Mouse (Mus musculus) layer of hippocampus, adult 2 months (tissue): ENCODE results near the gene Treml2. TPM values are rescaled to one million over a fixed set of nuclear protein-coding genes. Genes with fewer than 3 reads are reported as not detected.

Experiments
- DNase-seq, 2 experiments: peaks; one replicate each; pipeline ENCODE4 v3.0.0; 2022; ENCODE audit warnings: low spot score in 2 of 2
- H3K27ac ChIP-seq: fragments of 200-600 bp; 2 replicates; pipeline ENCODE4 v1.8.1; 2022
- H3K4me3 ChIP-seq: fragments of 200-600 bp; 2 replicates; pipeline ENCODE4 v1.8.1; 2022; ENCODE audit warnings: mild to moderate bottlenecking
- CTCF ChIP-seq: fragments of 200-600 bp; conservative IDR thresholded peaks from 2 replicates; pipeline ENCODE4 v1.8.1; 2022; ENCODE audit warnings: antibody characterized with exemption, mild to moderate bottlenecking, moderate library complexity
- total RNA-seq, 2 experiments: library from RNA; stranded (reverse); gene quantifications; 2 replicates each; pipeline ENCODE4 v1.2.3; 2021

Gene Treml2
- total RNA-seq, 2 experiments from 2014 or later: 0.25 to 0.36 TPM

DNA sequence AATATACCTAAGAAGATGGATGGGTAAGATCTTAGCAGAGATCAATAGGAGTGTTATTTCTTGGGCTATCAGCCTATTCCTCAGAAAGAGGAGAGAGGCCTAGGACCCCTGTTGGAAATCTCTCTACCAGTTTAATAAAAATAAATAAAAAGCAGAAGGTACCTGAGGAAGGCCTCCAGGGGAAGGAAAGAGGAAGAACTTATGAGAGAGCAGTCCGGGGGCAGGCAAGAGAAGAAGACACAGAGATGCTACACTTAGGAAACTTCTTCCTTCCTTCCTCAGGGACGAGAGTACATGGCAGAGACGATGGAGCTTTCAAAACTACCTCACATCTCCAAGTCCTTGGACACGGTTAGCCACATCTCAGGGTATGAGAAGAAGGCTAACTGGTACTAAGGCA, 25.2 kb upstream of the Treml2 start:
- TF ChIP-seq CTCF: no peak
- no peak overlapping the region for H3K27ac ChIP-seq
- H3K4me3 ChIP-seq: no peak overlapping the region
- DNase-seq: no peak

DNA sequence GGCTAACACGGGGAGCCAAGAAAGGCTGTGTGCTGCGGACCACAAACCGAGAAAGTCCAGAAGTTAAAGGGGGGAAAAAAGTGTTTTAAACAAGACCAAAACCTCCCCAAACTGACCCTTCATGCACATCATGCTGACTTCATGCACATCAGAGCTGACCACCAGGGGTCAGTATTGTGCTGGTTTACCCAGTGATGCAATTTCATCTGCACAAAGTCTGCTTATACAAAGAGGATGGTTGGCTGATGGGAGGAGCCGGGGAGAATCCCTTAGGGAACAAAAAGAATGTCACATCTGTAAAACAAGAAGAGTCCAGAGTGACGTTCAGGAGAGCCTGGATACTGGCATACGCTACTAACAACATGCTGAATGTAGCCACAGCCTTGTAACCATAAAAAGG, 24.4 kb upstream of the Treml2 start:
- H3K4me3 ChIP-seq: no peak overlapping the region
- TF ChIP-seq CTCF: peak; percentile 92

GRCm38 (mm10) chr17:48275736-48276135, 23.6 kb upstream of the Treml2 start:
- H3K4me3 ChIP-seq: no peak overlapping the region
- H3K27ac ChIP-seq: no peak overlapping the region
- TF ChIP-seq CTCF: no peak
- DNase-seq: no peak

More for the DNA sequence above, 24.4 kb upstream of the Treml2 start:
- DNase-seq: peak; percentile 71 to 85
- H3K27ac ChIP-seq: no peak overlapping the region

- no peak for DNase-seq
- Histone ChIP-seq H3K27ac (no peak overlapping the region), H3K4me3 (no peak overlapping the region)
- TF ChIP-seq CTCF: no peak
Observed at GRCm38 (mm10) chr17:48278381-48278780, 20.9 kb upstream of the Treml2 start.

- Histone ChIP-seq H3K27ac (no peak overlapping the region), H3K4me3 (no peak overlapping the region)
- DNase-seq: no peak
- no peak for TF ChIP-seq CTCF
Observed at GRCm38 (mm10) chr17:48279002-48279401, 20.3 kb upstream of the Treml2 start.

DNA sequence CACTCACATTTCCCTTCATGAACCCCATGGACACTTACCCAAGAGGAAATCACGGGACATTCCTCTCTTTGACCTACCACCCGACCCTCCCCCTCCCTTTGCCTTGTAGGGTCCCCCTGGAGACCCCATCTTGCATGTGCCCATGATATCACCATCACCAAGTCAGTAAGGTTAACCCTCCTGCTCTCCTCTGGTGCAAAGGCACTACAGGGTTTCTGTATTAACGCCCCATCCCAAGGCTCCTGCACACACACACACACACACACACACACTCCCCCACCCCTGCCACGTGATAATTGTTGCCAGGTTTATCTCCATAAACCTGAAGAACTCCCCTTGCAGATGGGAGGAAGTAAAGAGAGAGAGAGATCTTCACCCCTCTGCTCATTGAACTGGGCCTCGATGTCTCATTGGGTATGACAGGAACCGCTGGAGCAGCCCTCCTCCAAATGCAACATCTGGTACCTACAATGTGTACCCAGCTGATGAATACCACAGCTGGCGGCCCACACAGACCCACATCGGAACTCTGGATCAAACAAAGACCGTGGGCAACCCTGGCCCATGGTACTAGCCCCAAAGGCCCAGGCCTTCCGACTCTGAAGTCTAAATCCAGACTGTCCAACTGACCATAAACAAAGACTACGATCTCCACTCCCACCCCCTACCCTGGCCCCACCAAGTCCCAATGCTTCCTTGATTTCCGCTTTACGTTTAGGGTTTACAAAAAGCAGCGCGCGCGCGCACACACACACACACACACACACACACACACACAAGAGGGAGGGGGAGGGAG, 18.2 kb upstream of the Treml2 start:
- Histone ChIP-seq H3K4me3 (no peak overlapping the region), H3K27ac (no peak overlapping the region)
- TF ChIP-seq CTCF: no peak

DNA sequence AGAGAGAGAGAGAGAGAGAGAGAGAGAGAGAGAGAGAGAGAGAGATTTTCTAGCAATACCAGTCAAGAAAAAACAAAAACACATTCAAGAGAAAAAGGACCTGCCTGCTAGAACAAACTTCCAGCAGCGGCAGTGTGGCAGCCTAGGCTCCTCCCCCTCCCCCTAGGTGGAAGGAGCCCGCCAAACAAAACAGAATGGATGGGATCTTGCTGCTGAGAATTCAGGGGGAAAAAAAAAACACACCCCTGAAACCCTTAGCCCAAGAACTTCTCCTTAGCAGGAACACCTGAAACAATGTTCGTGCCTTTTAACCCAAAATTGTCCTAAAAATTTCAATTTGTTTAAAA, 17.6 kb upstream of the Treml2 start:
- no peak overlapping the region for H3K4me3 ChIP-seq
- H3K27ac ChIP-seq: no peak overlapping the region
- no peak for DNase-seq
- TF ChIP-seq CTCF: no peak

More for the DNA sequence above, 18.2 kb upstream of the Treml2 start:
- no peak for DNase-seq

GRCm38 (mm10) chr17:48286765-48287164, 12.5 kb upstream of the Treml2 start:
- peak; percentile 34 for TF ChIP-seq CTCF

GRCm38 (mm10) chr17:48287276-48287675, 12.0 kb upstream of the Treml2 start:
- TF ChIP-seq CTCF: peak; percentile 48
- H3K4me3 ChIP-seq: no peak overlapping the region
- DNase-seq: no peak
- no peak overlapping the region for H3K27ac ChIP-seq

More at GRCm38 (mm10) chr17:48286765-48287164, 12.5 kb upstream of the Treml2 start:
- DNase-seq: no peak
- H3K27ac ChIP-seq: no peak overlapping the region
- H3K4me3 ChIP-seq: no peak overlapping the region

GRCm38 (mm10) chr17:48293500-48294194, 5.7 kb upstream of the Treml2 start:
- H3K27ac ChIP-seq: no peak overlapping the region
- no peak for TF ChIP-seq CTCF
- no peak overlapping the region for H3K4me3 ChIP-seq
- DNase-seq: no peak

- Histone ChIP-seq H3K4me3 (no peak overlapping the region), H3K27ac (no peak overlapping the region)
- DNase-seq: no peak
- no peak for TF ChIP-seq CTCF
Observed at GRCm38 (mm10) chr17:48299756-48300155, 458 bp downstream of the Treml2 start.

- no peak overlapping the region for H3K4me3 ChIP-seq
- H3K27ac ChIP-seq: no peak overlapping the region
- DNase-seq: no peak
- TF ChIP-seq CTCF: no peak
Observed at GRCm38 (mm10) chr17:48300199-48300598, 901 bp downstream of the Treml2 start.

GRCm38 (mm10) chr17:48300861-48301260, 1.6 kb downstream of the Treml2 start:
- H3K27ac ChIP-seq: no peak overlapping the region
- no peak for DNase-seq
- no peak overlapping the region for H3K4me3 ChIP-seq
- no peak for TF ChIP-seq CTCF

DNA sequence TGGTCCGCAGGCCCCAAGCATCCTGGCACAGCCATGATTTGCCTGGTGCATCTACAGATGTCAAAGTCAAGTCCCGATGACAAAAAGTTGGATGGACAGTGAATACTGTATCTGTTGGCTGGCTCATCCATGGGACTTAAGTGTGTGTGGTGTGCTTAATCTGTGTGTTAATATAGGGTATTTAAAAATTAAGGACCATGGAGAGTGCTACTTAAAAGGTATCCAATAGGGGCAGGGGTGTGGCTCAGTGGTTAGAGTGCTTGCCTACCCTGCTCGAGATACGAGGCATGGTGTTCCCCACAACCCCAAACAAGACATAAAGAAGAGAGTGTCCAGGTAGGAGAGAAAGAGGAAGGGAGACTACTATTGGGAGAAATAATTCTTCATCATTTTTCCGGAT, 2.5 kb downstream of the Treml2 start:
- TF ChIP-seq CTCF: no peak
- no peak for DNase-seq
- Histone ChIP-seq H3K4me3 (no peak overlapping the region), H3K27ac (no peak overlapping the region)
